Mouse (Mus musculus) layer of hippocampus, postnatal 25 days (tissue): ENCODE measurements around the gene Ncoa6. TPM values are rescaled to one million over a fixed set of nuclear protein-coding genes. Genes with fewer than 3 reads are reported as not detected.
A peak's percentile ranks its signal among the peaks of the same experiment; 100 is the strongest.

Experiments used
- DNase-seq, 2 experiments: peaks; one replicate each; pipeline ENCODE4 v3.0.0; 2022; ENCODE audit warnings: mixed read lengths in 2 of 2, low spot score in 1 of 2; ENCODE audit errors: extremely low spot score in 1 of 2
- microRNA-seq, 2 experiments: library from miRNA; unstranded; fragments of <30 nt; microRNA quantifications; one replicate each; pipeline ENCODE4 v1.2.0; 2021
- total RNA-seq, 2 experiments: library from RNA; stranded (reverse); gene quantifications; 2 replicates each; pipeline ENCODE4 v1.2.3; 2021

The Ncoa6 gene
- total RNA-seq, 2 experiments from 2014 or later, result 54.9 to 73.7 TPM

DNA sequence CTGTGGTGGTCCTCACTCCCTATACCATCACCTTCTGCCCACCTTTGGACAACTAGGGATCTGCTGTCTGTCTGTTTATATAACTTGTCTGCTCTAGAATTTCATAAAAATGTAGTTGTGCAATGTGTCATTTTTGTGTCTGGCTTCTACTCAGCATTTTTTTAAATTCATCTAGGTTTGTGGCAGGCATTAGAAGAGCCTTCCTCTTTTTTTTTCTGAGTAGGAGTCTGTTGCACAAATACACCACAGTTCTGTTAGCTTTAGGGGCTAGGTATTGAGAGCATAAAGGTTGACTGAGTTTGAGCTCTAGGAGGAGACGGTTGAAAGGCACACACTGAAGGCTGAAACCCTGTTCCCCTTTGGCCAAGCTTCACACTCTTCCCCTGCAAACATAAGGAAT is 100.4 kb downstream of the Ncoa6 start:
- no peak for DNase-seq

DNA sequence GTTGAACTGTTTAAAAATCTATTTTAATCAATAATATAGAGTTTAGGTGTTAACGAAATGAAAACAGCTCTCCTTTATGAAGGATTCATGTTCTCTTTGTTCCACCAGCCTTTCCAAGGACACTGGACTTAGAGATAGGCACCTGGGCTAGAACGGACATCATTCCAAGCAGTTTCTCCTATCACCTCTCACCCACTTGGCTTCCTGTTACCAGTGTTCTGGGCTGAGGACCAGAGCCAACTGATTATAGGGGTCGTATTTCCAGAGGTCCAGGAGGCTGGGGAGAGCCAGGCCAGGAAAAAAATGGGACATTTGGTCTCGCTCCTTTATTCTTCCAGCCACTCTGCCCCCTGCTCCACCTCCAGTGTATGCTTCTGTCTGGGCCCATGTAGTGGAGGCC is 101.2 kb downstream of the Ncoa6 start:
- DNase-seq, result no peak

DNA sequence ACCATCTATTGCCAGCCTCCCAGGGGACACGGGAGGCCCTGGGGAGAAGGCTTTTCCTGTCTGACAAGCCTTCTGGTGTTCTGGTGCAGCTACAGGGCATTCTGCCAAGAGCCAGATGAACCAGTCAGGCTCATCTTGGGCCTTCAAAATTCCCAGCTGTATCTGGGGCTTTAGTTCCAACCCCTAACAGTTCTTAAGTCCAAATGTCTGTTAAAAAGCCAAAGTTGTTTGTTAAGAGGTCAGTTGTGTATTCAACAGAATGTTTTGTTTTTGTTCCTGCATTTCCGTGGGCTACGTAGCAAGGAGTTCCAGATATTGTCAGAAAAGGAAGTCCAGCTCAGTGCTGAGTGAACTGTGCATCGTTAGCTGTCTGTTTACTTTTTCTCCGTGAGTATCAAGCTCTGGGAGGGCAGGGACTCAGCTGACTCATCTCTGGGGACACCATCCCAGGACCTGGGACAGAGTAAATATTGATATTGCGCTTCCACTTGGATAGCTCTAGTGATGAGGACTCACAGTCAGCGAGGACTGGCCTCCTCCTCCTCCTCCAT is 104.3 kb downstream of the Ncoa6 start:
- DNase-seq, result peak in 1 of 2 experiments; percentile 36

DNA sequence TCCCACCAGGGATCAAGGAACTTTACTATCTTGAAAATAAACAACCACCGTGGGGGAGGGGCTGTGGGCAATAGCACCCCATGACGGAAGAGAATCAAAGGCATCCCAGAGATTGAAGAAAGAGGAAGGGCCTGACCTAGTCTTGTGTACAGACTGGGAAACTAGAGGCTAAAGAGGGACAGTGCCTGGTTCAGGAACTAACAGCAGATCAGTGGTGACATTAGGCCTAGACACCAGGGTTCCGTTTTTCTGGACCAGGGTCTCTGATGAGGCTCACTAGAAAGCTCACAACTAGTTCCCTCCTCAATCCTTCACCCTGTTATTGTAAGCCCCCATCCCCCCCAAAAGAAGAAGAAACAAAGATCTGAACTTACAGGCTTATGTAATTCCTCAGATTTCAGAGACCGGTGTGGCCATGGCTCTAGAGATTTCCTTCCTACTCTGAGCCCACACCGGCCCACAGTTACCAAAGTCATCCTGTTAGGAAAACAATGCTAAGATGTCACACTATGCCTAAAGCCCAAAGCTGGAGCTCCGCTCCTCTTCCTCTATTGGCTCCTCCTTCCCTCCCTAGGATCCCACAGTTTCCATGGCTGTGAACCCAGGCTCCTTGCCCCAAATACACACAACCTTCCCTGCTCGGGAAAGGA is 105.9 kb downstream of the Ncoa6 start:
- DNase-seq, result no peak

- DNase-seq, result peak in 1 of 2 experiments; percentile 22
Observed at GRCm38 (mm10) chr2:155357686-155358399, 115.9 kb downstream of the Ncoa6 start.

DNA sequence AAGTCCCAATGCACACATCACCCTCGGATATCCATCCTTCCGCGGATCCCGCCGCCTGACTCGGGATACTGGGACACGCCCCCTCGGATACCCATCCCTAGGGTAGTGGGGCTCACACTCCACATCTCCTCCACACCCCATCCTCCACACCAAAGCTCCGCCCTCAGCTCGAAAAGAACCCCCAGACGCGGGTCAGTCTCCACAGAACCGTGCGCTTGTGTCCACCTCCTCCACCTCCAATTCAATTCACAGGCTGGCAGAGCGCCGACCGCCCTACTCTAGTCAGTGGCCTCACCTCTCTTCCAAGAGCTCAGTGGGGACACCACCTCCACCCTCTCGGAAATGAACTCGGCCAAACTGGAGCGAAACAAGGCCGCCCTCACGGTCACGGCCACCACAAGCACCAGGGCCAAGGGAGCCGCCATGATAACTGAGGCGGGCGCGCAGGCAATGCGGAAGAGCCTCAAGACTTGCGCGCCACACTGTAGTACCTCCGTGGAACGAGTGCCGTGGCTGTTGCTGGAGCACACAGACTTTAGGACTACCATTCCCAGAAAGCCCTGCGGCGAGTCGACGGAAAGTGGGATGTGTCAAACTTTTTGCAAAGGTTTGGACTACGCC is 116.6 kb downstream of the Ncoa6 start, which contains the start of gene Pigu:
TSS of gene Pigu (minus strand) at position 460 of the 621 bp plus-strand sequence.
- DNase-seq, result peak; percentile 78 to 86

- no peak for DNase-seq
Observed at GRCm38 (mm10) chr2:155354402-155354801, 119.3 kb downstream of the Ncoa6 start.

- no peak for DNase-seq
Observed at GRCm38 (mm10) chr2:155346670-155347069, 127.0 kb downstream of the Ncoa6 start.

Small RNAs within 50 kb of the gene (microRNA-seq; reads per million reads assigned to microRNA genes)
- 0 reads per million in 2 experiments for gene Mir695

Other genes starting within 250 kb of the Ncoa6 start
- gene Dynlrb1, start 237.4 kb downstream of the Ncoa6 start, total RNA-seq, result 100 to 1,000 TPM; 321 to 331 TPM
- gene Map1lc3a, start 197.6 kb downstream of the Ncoa6 start, total RNA-seq, result 100 to 1,000 TPM; 252 to 300 TPM
- gene Pigu, start 116.5 kb downstream of the Ncoa6 start, total RNA-seq, result 10 to 100 TPM; 25.7 to 27.0 TPM
- gene Trp53inp2, start 92.8 kb downstream of the Ncoa6 start, total RNA-seq, result 100 to 1,000 TPM; 158 to 178 TPM
- gene Acss2, start 44.1 kb upstream of the Ncoa6 start, total RNA-seq, result 10 to 100 TPM; 60.8 to 70.2 TPM
- 100 to 1,000 TPM; 111 to 117 TPM for gene Ggt7, start 44.3 kb upstream of the Ncoa6 start, total RNA-seq
- 10 to 100 TPM; 22.6 to 26.5 TPM for gene Gss, start 118.9 kb upstream of the Ncoa6 start, total RNA-seq
- gene Myh7b, start 137.3 kb upstream of the Ncoa6 start, total RNA-seq, result 1 to 10 TPM; 2.7 to 3.7 TPM
- 100 to 1,000 TPM; 161 to 163 TPM for gene Trpc4ap, start 218.5 kb upstream of the Ncoa6 start, total RNA-seq